Mouse (Mus musculus) MEL (cell line): ENCODE measurements around the gene Hbp1. TPM values are rescaled to one million over a fixed set of nuclear protein-coding genes. Genes with fewer than 3 reads are reported as not detected.

Experiments
- DNase-seq: peaks from one replicate; pipeline ENCODE4 v3.0.0; 2011; ENCODE audit warnings: low read depth, low spot score
- H3K27ac ChIP-seq: 2 replicates; pipeline ENCODE4 v1.5.1; 2012; ENCODE audit warnings: low read depth, mild to moderate bottlenecking, control low read depth, low read length, moderate library complexity; ENCODE audit not compliant: control insufficient read depth
- H3K27me3 ChIP-seq, 2 experiments: fragments of 150-350 bp in 1 of 2; sonication (generic) in 1 of 2; 2 replicates each; pipeline ENCODE4 v1.6.1; 2012; ENCODE audit warnings: low read length in 2 of 2, mild to moderate bottlenecking in 2 of 2, improper control_type of control experiment in 1 of 2, moderate library complexity in 1 of 2; ENCODE audit not compliant: insufficient read depth in 2 of 2, control insufficient read depth in 1 of 2
- H3K36me3 ChIP-seq, 2 experiments: 2 replicates each; pipeline ENCODE4 v1.6.1; 2012 to 2014; ENCODE audit warnings: low read length in 2 of 2, improper control_type of control experiment in 1 of 2, inconsistent platforms in 1 of 2, mild to moderate bottlenecking in 1 of 2; ENCODE audit not compliant: insufficient read depth in 2 of 2, control insufficient read depth in 1 of 2
- H3K4me1 ChIP-seq, 2 experiments: fragments of 150-350 bp in 1 of 2; sonication (generic) in 1 of 2; 2 replicates each; pipeline ENCODE4 v1.6.1; 2012; ENCODE audit warnings: low read length in 2 of 2, improper control_type of control experiment in 1 of 2, mild to moderate bottlenecking in 1 of 2; ENCODE audit not compliant: insufficient read depth in 2 of 2, control insufficient read depth in 1 of 2
- H3K4me3 ChIP-seq, 2 experiments: fragments of 150-350 bp in 1 of 2; sonication (generic) in 1 of 2; 2 replicates each; pipeline ENCODE4 v1.5.1; 2012; ENCODE audit warnings: low read depth in 2 of 2, low read length in 2 of 2, mild to moderate bottlenecking in 2 of 2, moderate library complexity in 2 of 2, control low read depth in 1 of 2, improper control_type of control experiment in 1 of 2; ENCODE audit not compliant: control insufficient read depth in 1 of 2, insufficient read depth in 1 of 2
- H3K79me2 ChIP-seq: 2 replicates; pipeline ENCODE4 v1.6.1; 2012; ENCODE audit warnings: mild to moderate bottlenecking, low read length, moderate library complexity; ENCODE audit not compliant: control insufficient read depth, poor library complexity, insufficient read depth
- H3K9ac ChIP-seq: 2 replicates; pipeline ENCODE4 v1.6.1; 2012; ENCODE audit warnings: low read depth, mild to moderate bottlenecking, control low read depth, low read length, moderate library complexity; ENCODE audit not compliant: control insufficient read depth, poor library complexity, severe bottlenecking
- H3K9me3 ChIP-seq: fragments of 150-350 bp; sonication (generic); replicated peaks from 2 replicates; pipeline ENCODE4 v1.6.1; 2012; ENCODE audit warnings: mild to moderate bottlenecking, low read length, improper control_type of control experiment, moderate library complexity; ENCODE audit not compliant: insufficient read depth
- BHLHE40 ChIP-seq: IDR thresholded peaks from 2 replicates; pipeline ENCODE4 v1.6.1; 2012; ENCODE audit warnings: low read depth, mild to moderate bottlenecking, inconsistent platforms, low read length, improper control_type of control experiment, borderline replicate concordance
- CHD2 ChIP-seq: IDR thresholded peaks from 2 replicates; pipeline ENCODE4 v1.6.1; 2011; ENCODE audit warnings: low read length, improper control_type of control experiment
- CTCF ChIP-seq, 3 experiments: IDR thresholded peaks in 2 of 3; conservative IDR thresholded peaks in 1 of 3; 2 replicates each; pipeline ENCODE4 v1.5.1; 2011 to 2012; ENCODE audit warnings: low read length in 3 of 3, low read depth in 2 of 3, mild to moderate bottlenecking in 2 of 3, improper control_type of control experiment in 1 of 3, inconsistent platforms in 1 of 3, mixed read lengths in 1 of 3, moderate library complexity in 1 of 3; ENCODE audit not compliant: control insufficient read depth in 1 of 3, insufficient read depth in 1 of 3, poor library complexity in 1 of 3, severe bottlenecking in 1 of 3
- ELF1 ChIP-seq: IDR thresholded peaks from 2 replicates; pipeline ENCODE4 v1.6.1; 2014; ENCODE audit warnings: low read depth, mild to moderate bottlenecking, inconsistent platforms, low read length, improper control_type of control experiment, moderate library complexity
- EP300 ChIP-seq, 2 experiments: IDR thresholded peaks; 2 replicates each; pipeline ENCODE4 v1.6.1; 2011; ENCODE audit warnings: improper control_type of control experiment in 2 of 2, low read length in 2 of 2, low read depth in 1 of 2, mild to moderate bottlenecking in 1 of 2
- ETS1 ChIP-seq: IDR thresholded peaks from 2 replicates; pipeline ENCODE4 v1.6.1; 2012; ENCODE audit warnings: low read depth, mild to moderate bottlenecking, inconsistent platforms, low read length, improper control_type of control experiment, moderate library complexity
- GATA1 ChIP-seq: IDR thresholded peaks from 2 replicates; pipeline ENCODE4 v1.6.1; 2011; ENCODE audit warnings: low read depth, low read length, improper control_type of control experiment
- HCFC1 ChIP-seq: IDR thresholded peaks from 2 replicates; pipeline ENCODE4 v1.6.1; 2012; ENCODE audit warnings: low read depth, mild to moderate bottlenecking, inconsistent platforms, low read length, improper control_type of control experiment, moderate library complexity
- MAX ChIP-seq: IDR thresholded peaks from 2 replicates; pipeline ENCODE4 v1.6.1; 2011; ENCODE audit warnings: low read length, improper control_type of control experiment
- MXI1 ChIP-seq: IDR thresholded peaks from 2 replicates; pipeline ENCODE4 v1.6.1; 2011; ENCODE audit warnings: mild to moderate bottlenecking, low read depth, low read length, improper control_type of control experiment
- MYB ChIP-seq: IDR thresholded peaks from 2 replicates; pipeline ENCODE4 v1.6.1; 2011; ENCODE audit warnings: mild to moderate bottlenecking, low read depth, low read length, improper control_type of control experiment
- POLR2A ChIP-seq, 2 experiments: IDR thresholded peaks; 2 replicates each; pipeline ENCODE4 v1.6.1; 2011 to 2012; ENCODE audit warnings: low read length in 2 of 2, mild to moderate bottlenecking in 2 of 2, control low read depth in 1 of 2, improper control_type of control experiment in 1 of 2, low read depth in 1 of 2, moderate library complexity in 1 of 2; ENCODE audit not compliant: control insufficient read depth in 1 of 2, insufficient read depth in 1 of 2, poor library complexity in 1 of 2
- POLR2AphosphoS5 ChIP-seq: IDR thresholded peaks from 2 replicates; pipeline ENCODE4 v1.6.1; 2012; ENCODE audit warnings: low read depth, borderline replicate concordance, mild to moderate bottlenecking, inconsistent platforms, low read length, moderate library complexity, mixed read lengths
- RCOR1 ChIP-seq: IDR thresholded peaks from 2 replicates; pipeline ENCODE4 v1.6.1; 2012; ENCODE audit warnings: low read depth, mild to moderate bottlenecking, inconsistent platforms, low read length, improper control_type of control experiment
- SIN3A ChIP-seq: IDR thresholded peaks from 2 replicates; pipeline ENCODE4 v1.6.1; 2012; ENCODE audit warnings: low read length, improper control_type of control experiment, inconsistent platforms
- SMC3 ChIP-seq: IDR thresholded peaks from 2 replicates; pipeline ENCODE4 v1.6.1; 2011; ENCODE audit warnings: low read depth, low read length, improper control_type of control experiment
- TAL1 ChIP-seq: IDR thresholded peaks from 2 replicates; pipeline ENCODE4 v1.6.1; 2012; ENCODE audit warnings: mild to moderate bottlenecking, inconsistent platforms, low read length, moderate library complexity, mixed read lengths
- TCF12 ChIP-seq: IDR thresholded peaks from 2 replicates; pipeline ENCODE4 v1.6.1; 2014; ENCODE audit warnings: low read depth, mild to moderate bottlenecking, inconsistent platforms, low read length, improper control_type of control experiment, moderate library complexity
- USF1 ChIP-seq: IDR thresholded peaks from 2 replicates; pipeline ENCODE4 v1.6.1; 2014; ENCODE audit warnings: low read depth, mild to moderate bottlenecking, inconsistent platforms, low read length, improper control_type of control experiment, moderate library complexity
- USF2 ChIP-seq, 2 experiments: IDR thresholded peaks; 2 replicates each; pipeline ENCODE4 v1.6.1; 2011 to 2012; ENCODE audit warnings: improper control_type of control experiment in 2 of 2, low read length in 2 of 2, borderline replicate concordance in 1 of 2, inconsistent platforms in 1 of 2, low read depth in 1 of 2, mild to moderate bottlenecking in 1 of 2; ENCODE audit not compliant: insufficient read depth in 1 of 2
- ZKSCAN1 ChIP-seq: IDR thresholded peaks from 2 replicates; pipeline ENCODE4 v1.6.1; 2012; ENCODE audit warnings: low read depth, mild to moderate bottlenecking, inconsistent platforms, low read length, improper control_type of control experiment, moderate library complexity
- ZNF384 ChIP-seq: IDR thresholded peaks from 2 replicates; pipeline ENCODE4 v1.6.1; 2012; ENCODE audit warnings: low read depth, mild to moderate bottlenecking, inconsistent platforms, low read length, improper control_type of control experiment
- polyA plus RNA-seq, 2 experiments: library from polyadenylated mRNA; stranded (reverse) in 1 of 2; unstranded in 1 of 2; fragments of >175 nt in 1 of 2; fragments of >200 nt in 1 of 2; gene quantifications; 2 replicates each; pipeline versions ENCODE4 v1.2.1 to v1.2.4; 2012; ENCODE audit warnings: low replicate concordance in 2 of 2, low read depth in 1 of 2; ENCODE audit not compliant: insufficient read length in 2 of 2, insufficient read depth in 1 of 2, missing spikeins in 1 of 2
- total RNA-seq: library from RNA; depleted of rRNA; stranded (reverse); fragments of 300-350 nt; gene quantifications from 2 replicates; pipeline ENCODE4 v1.2.3, GENCODE M21; 2012

Hbp1 gene
- total and polyA plus RNA-seq, 3 experiments: 4.3 to 8.8 TPM; not detected in 1

DNA sequence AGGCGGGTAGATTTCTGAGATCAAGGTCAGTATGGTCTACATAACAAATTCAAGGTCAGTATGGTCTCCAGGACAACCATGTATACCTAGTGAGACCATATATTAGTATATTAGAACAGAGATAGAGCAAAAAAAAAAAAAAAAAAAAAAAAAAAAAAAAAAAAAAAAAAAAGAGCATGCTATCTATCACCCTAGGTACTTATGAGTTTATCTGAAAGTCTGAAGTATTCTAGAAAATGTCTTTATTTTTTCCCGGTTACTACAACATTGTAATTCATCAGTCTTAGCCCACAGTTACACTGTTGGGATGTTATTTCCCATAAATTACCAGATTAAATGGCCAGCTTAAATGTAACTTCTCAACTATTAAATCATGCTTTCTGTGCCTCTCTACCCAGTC lies 5.9 kb downstream of the Hbp1 start:
- peaks cover 14% of the 10 kb centered on the region in 2 experiments for H3K4me1 ChIP-seq
- no peak for DNase-seq

DNA sequence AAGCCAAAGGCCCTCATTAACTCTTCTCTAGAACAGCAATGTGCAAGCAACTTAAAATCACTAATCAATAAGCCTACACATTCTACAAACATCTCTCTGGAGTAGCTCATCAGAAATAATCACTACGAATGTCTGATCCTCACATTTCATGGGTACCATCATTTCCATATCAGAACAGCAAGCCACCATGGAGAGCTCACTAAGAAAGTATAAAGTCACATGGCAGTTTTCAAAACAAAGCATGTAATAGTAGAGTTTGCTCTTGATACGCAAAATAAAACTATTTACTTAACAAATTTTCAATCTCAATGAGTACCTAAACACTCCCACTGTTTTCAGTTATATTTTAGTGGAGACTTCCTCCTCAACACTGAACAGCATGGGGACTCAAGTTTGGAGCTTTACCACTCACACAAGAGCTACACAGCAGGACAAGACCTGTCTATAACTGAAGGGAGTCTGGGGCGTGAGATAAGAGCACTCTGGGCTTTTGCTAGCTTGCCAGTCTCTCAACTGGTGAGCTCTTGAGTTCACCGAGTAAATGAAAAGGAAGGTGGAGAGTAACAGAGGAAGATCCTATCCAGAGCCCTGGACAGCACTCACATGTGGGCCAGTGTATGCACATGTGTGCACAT lies 7.2 kb downstream of the Hbp1 start:
- Histone ChIP-seq H3K27me3 (no peaks in the 10 kb centered on the region), H3K9ac (no peak overlapping the region), H3K79me2 (0 out of 2 replicates have a peak, but pooled peaks cover 2% of the 10 kb centered on the region)
- peak; percentile 89 for DNase-seq
- TF ChIP-seq POLR2AphosphoS5: no peak
- TF ChIP-seq ETS1: peak; percentile 30; the same call in 1 of the 2 replicates
- 0 out of 2 replicates have a peak, but pooled peaks have one; percentile 31 for TF ChIP-seq RCOR1
- TF ChIP-seq EP300 (IDR thresholded peaks at IDR 0.05; ENCODE audit: low read depth in 1 of 2, low read length in 2 of 2): peak; percentile 45 to 90; a peak in 3 of 4 replicates
- TF ChIP-seq BHLHE40: no peak
- peak; percentile 85 for TF ChIP-seq TAL1
- no peak for TF ChIP-seq CHD2
- peak; percentile 97 for TF ChIP-seq MXI1
- TF ChIP-seq USF1: 0 out of 2 replicates have a peak, but pooled peaks have one; percentile 29
- peak; percentile 48; the same call in 1 of the 2 replicates for TF ChIP-seq MYB
- no peak for TF ChIP-seq ZNF384
- TF ChIP-seq SMC3: no peak
- no peak for TF ChIP-seq USF2 (IDR thresholded peaks at IDR 0.05; ENCODE audit: borderline replicate concordance in 1 of 2, insufficient read depth in 1 of 2, low read depth in 1 of 2, low read length in 2 of 2)
- TF ChIP-seq SIN3A: peak; percentile 89
- TF ChIP-seq TCF12: peak; percentile 78
- TF ChIP-seq ELF1: no peak
- no peak; a peak in 1 of 4 replicates for TF ChIP-seq POLR2A (IDR thresholded peaks at IDR 0.05; ENCODE audit: control insufficient read depth in 1 of 2, insufficient read depth in 1 of 2, low read depth in 1 of 2, low read length in 2 of 2, poor library complexity in 1 of 2)
- peak; percentile 84 for TF ChIP-seq GATA1
- peak; percentile 79 for TF ChIP-seq MAX
- TF ChIP-seq ZKSCAN1: no peak
- TF ChIP-seq, all 39 proteins: peak for 11
- peaks cover 14 to 18% of the 10 kb centered on the region in 2 experiments for H3K4me1 ChIP-seq
- H3K36me3 ChIP-seq: peaks cover 9 to 43% of the 10 kb centered on the region in 2 experiments
- H3K9me3 ChIP-seq: no peaks in the 10 kb centered on the region
- H3K4me3 ChIP-seq: no peak overlapping the region
- H3K27ac ChIP-seq: peak overlapping the region; percentile 51; the same call in 1 of the 2 replicates

More for the DNA sequence above, 5.9 kb downstream of the Hbp1 start:
- no peak overlapping the region for H3K9ac ChIP-seq
- no peaks in the 10 kb centered on the region for H3K27me3 ChIP-seq
- peaks cover 8% of the 10 kb centered on the region; the same call in 1 of the 2 replicates for H3K79me2 ChIP-seq
- TF ChIP-seq HCFC1: no peak
- TF ChIP-seq USF2 (IDR thresholded peaks at IDR 0.05; ENCODE audit: borderline replicate concordance in 1 of 2, insufficient read depth in 1 of 2, low read depth in 1 of 2, low read length in 2 of 2): no peak
- TF ChIP-seq ZNF384: peak; percentile 92
- TF ChIP-seq CTCF (IDR thresholded peaks at IDR 0.05 in 2 of 3, conservative IDR thresholded peaks at IDR 0.05 in 1 of 3; ENCODE audit: control insufficient read depth in 1 of 3, insufficient read depth in 1 of 3, low read depth in 2 of 3, low read length in 3 of 3, poor library complexity in 1 of 3, severe bottlenecking in 1 of 3): no peak
- H3K4me3 ChIP-seq: no peak overlapping the region
- no peaks in the 10 kb centered on the region for H3K9me3 ChIP-seq
- peaks cover 7 to 36% of the 10 kb centered on the region in 2 experiments for H3K36me3 ChIP-seq
- no peak overlapping the region for H3K27ac ChIP-seq
